Comparison of ENCODE assay signal across 10 mouse cellular contexts in genomic region chr11:68902823-68903222, GRCm38 (mm10). TPM values are rescaled to one million over a fixed set of nuclear protein-coding genes. Genes with fewer than 3 reads are reported as not detected.
DNase-seq lines count a peak whose midpoint lies in the region; ATAC-seq and TF ChIP-seq lines count a peak whose summit lies in the region.
"Had no signal": no experiment of that assay in that cellular context is flagged by ENCODE, and none has a peak within 500 bp of the region (broad histone marks: within the 10 kb centered on the region; RNA-seq: fewer than 3 reads in every experiment).

No protein-coding gene starts in this region.

- ATAC-seq in heart, embryonic 16.5 days (replicated peaks; ENCODE audit: extremely low read depth, insufficient read depth, low FRiP score): no peak
- ATAC-seq in hindbrain, embryonic 15.5 days (ENCODE audit: low FRiP score, low read depth): no peak
- no peak for ATAC-seq in midbrain, embryonic 14.5 days (ENCODE audit: low FRiP score, low TSS enrichment)

- intact Hi-C loops in heart, adult 2 months (cut with DNase I): no loop called here
- intact Hi-C loops in gastrocnemius, postnatal 36 days (cut with DNase I): loop anchor here (10.0 kb wide), 1 partner anchor 222 kb away; the partner anchor contains the start of genes 9130213A22Rik, Aloxe3 and Hes7

- H3K36me3 ChIP-seq in heart, embryonic 16.5 days (ENCODE audit: control insufficient read depth, insufficient read depth): peaks cover 34% of the 10 kb centered on the region
- peaks cover 17% of the 10 kb centered on the region for H3K36me3 ChIP-seq in heart, adult 2 months (ENCODE audit: control insufficient read depth, insufficient read depth, low read length)
- peaks cover 25 to 41% of the 10 kb centered on the region in 2 experiments for H3K36me3 ChIP-seq in MEL (ENCODE audit: control insufficient read depth in 1 of 2, insufficient read depth in 2 of 2, low read length in 2 of 2)
- peaks cover 46% of the 10 kb centered on the region for H3K36me3 ChIP-seq in hindbrain, embryonic 15.5 days
- H3K36me3 ChIP-seq in midbrain, embryonic 14.5 days (ENCODE audit: control insufficient read depth, insufficient read depth, low read length): peaks cover 51% of the 10 kb centered on the region

- no peak overlapping the region for H3K27ac ChIP-seq in heart, embryonic 16.5 days (ENCODE audit: low read length)
- no peak overlapping the region for H3K27ac ChIP-seq in heart, adult 2 months
- peak overlapping the region; percentile 81 for H3K27ac ChIP-seq in MEL (ENCODE audit: control insufficient read depth, low read depth, low read length)
- no peak overlapping the region for H3K27ac ChIP-seq in hindbrain, embryonic 15.5 days (replicated peaks)
- no peak overlapping the region for H3K27ac ChIP-seq in midbrain, embryonic 14.5 days (replicated peaks; ENCODE audit: low read depth, low read length)

- H3K4me1 ChIP-seq in heart, embryonic 16.5 days (ENCODE audit: control insufficient read depth, insufficient read depth, low read length): peaks cover 9% of the 10 kb centered on the region
- peaks cover 7% of the 10 kb centered on the region for H3K4me1 ChIP-seq in heart, adult 2 months (ENCODE audit: control insufficient read depth, insufficient read depth, low read length)
- peaks cover 0 to 43% of the 10 kb centered on the region in 2 experiments; a peak in 2 of 4 replicates for H3K4me1 ChIP-seq in MEL (ENCODE audit: control insufficient read depth in 1 of 2, insufficient read depth in 2 of 2, low read length in 2 of 2)
- H3K4me1 ChIP-seq in hindbrain, embryonic 15.5 days (replicated peaks): peaks cover 17% of the 10 kb centered on the region
- peaks cover 6% of the 10 kb centered on the region for H3K4me1 ChIP-seq in midbrain, embryonic 14.5 days (ENCODE audit: control insufficient read depth, insufficient read depth, low read length)

- DNase-seq in heart, adult 2 months: no peak
- DNase-seq in MEL (ENCODE audit: low read depth, low spot score): peak; percentile 54
- no peak for DNase-seq in midbrain, embryonic 14.5 days
- no peak for DNase-seq in layer of hippocampus, postnatal 10 days (ENCODE audit: low spot score in 2 of 2)
- no peak for DNase-seq in gastrocnemius, postnatal 36 days
- DNase-seq in urinary bladder, adult 2 months (ENCODE audit: low spot score): no peak
- DNase-seq: cerebellum, adult 11-12 months; kidney, postnatal 10 days had no signal

- TF ChIP-seq CTCF in heart, adult 2 months (IDR thresholded peaks at IDR 0.05): no peak
- TF ChIP-seq CTCF in MEL (IDR thresholded peaks at IDR 0.05 in 2 of 3, conservative IDR thresholded peaks at IDR 0.05 in 1 of 3; ENCODE audit: control insufficient read depth in 1 of 3, insufficient read depth in 1 of 3, low read depth in 2 of 3, low read length in 3 of 3, poor library complexity in 1 of 3, severe bottlenecking in 1 of 3): no peak

- no peak for TF ChIP-seq RAD21 in MEL (IDR thresholded peaks at IDR 0.05; ENCODE audit: low read depth, low read length)

- WGBS in heart, embryonic 16.5 days: 74% methylated on average over 5 of the region's 5 CpGs
- WGBS in heart, adult 2 months: 79% methylated on average over 5 of the region's 5 CpGs
- 82% methylated on average over 5 of the region's 5 CpGs for WGBS in hindbrain, embryonic 15.5 days
- WGBS in midbrain, embryonic 14.5 days: 88% methylated on average over 5 of the region's 5 CpGs

- H3K4me2 ChIP-seq in heart, embryonic 16.5 days (ENCODE audit: low read depth, low read length): peak overlapping the region; percentile 79
- peak overlapping the region; percentile 57 for H3K4me2 ChIP-seq in hindbrain, embryonic 15.5 days
- H3K4me2 ChIP-seq in midbrain, embryonic 14.5 days (ENCODE audit: low read length): peak overlapping the region; percentile 61

- H3K79me2 ChIP-seq in heart, adult 2 months (replicated peaks; ENCODE audit: control insufficient read depth, insufficient read depth, low read length): no peaks in the 10 kb centered on the region
- H3K79me2 ChIP-seq in MEL (ENCODE audit: control insufficient read depth, insufficient read depth, low read length, poor library complexity): peaks cover 22% of the 10 kb centered on the region

- peak overlapping the region; percentile 94 for H3K9ac ChIP-seq in heart, embryonic 16.5 days (ENCODE audit: low read length)
- no peak overlapping the region for H3K9ac ChIP-seq in heart, adult 2 months (ENCODE audit: low read depth, low read length)
- peak overlapping the region; percentile 92 for H3K9ac ChIP-seq in MEL (ENCODE audit: control insufficient read depth, low read depth, low read length, poor library complexity, severe bottlenecking)
- peak overlapping the region; percentile 83 for H3K9ac ChIP-seq in hindbrain, embryonic 15.5 days
- peak overlapping the region; percentile 95; the same call in 1 of the 2 replicates for H3K9ac ChIP-seq in midbrain, embryonic 14.5 days (replicated peaks; ENCODE audit: low read length)

- TF ChIP-seq POLR2A in heart, adult 2 months (IDR thresholded peaks at IDR 0.05; ENCODE audit: insufficient read depth, low read depth, low read length): no peak
- TF ChIP-seq POLR2A in MEL (IDR thresholded peaks at IDR 0.05; ENCODE audit: control insufficient read depth in 1 of 2, insufficient read depth in 1 of 2, low read depth in 1 of 2, low read length in 2 of 2, poor library complexity in 1 of 2): peak in 1 of 2 experiments; percentile 29; a peak in 1 of 4 replicates

- peaks cover 3% of the 10 kb centered on the region; the same call in 1 of the 2 replicates for H3K27me3 ChIP-seq in heart, embryonic 16.5 days (ENCODE audit: control insufficient read depth, insufficient read depth, low read length)
- H3K27me3 ChIP-seq in heart, adult 2 months (ENCODE audit: control insufficient read depth, insufficient read depth, low read length): no peaks in the 10 kb centered on the region
- H3K27me3 ChIP-seq in MEL (ENCODE audit: control insufficient read depth in 1 of 2, insufficient read depth in 2 of 2, low read length in 2 of 2): no peaks in the 10 kb centered on the region
- H3K27me3 ChIP-seq in hindbrain, embryonic 15.5 days: no peaks in the 10 kb centered on the region
- no peaks in the 10 kb centered on the region for H3K27me3 ChIP-seq in midbrain, embryonic 14.5 days (ENCODE audit: control insufficient read depth, insufficient read depth, low read length)

- H3K9me3 ChIP-seq in heart, embryonic 16.5 days (replicated peaks; ENCODE audit: control insufficient read depth, low read length): no peaks in the 10 kb centered on the region
- H3K9me3 ChIP-seq in MEL (replicated peaks; ENCODE audit: insufficient read depth, low read length): no peaks in the 10 kb centered on the region
- no peaks in the 10 kb centered on the region for H3K9me3 ChIP-seq in hindbrain, embryonic 15.5 days
- no peaks in the 10 kb centered on the region for H3K9me3 ChIP-seq in midbrain, embryonic 14.5 days (ENCODE audit: control insufficient read depth, low read length)

- peak overlapping the region; percentile 98 for H3K4me3 ChIP-seq in heart, embryonic 16.5 days (ENCODE audit: low read length)
- H3K4me3 ChIP-seq in heart, adult 2 months: no peak overlapping the region
- peak overlapping the region; percentile 84 to 88 for H3K4me3 ChIP-seq in MEL (ENCODE audit: control insufficient read depth in 1 of 2, insufficient read depth in 1 of 2, low read depth in 2 of 2, low read length in 2 of 2)
- H3K4me3 ChIP-seq in hindbrain, embryonic 15.5 days: peak overlapping the region; percentile 73
- H3K4me3 ChIP-seq in midbrain, embryonic 14.5 days (replicated peaks; ENCODE audit: low read depth, low read length): peak overlapping the region; percentile 94

- no peak for TF ChIP-seq EP300 in heart, adult 2 months (IDR thresholded peaks at IDR 0.05; ENCODE audit: insufficient read depth, low read depth, low read length)
- no peak for TF ChIP-seq EP300 in MEL (IDR thresholded peaks at IDR 0.05; ENCODE audit: low read depth in 1 of 2, low read length in 2 of 2)

RNA-seq across cellular contexts. Expression of gene Rpl26, which starts 1.4 kb away (rescaled TPM):
- 505 and 551 TPM in 2 replicates for polyA plus RNA-seq in heart, embryonic 16.5 days (2015; fragmentation: Nextera tagmentation; extraction: Ambion mirVana)
- 100 to 1,000 TPM; 648 to 707 TPM for total RNA-seq in heart, adult 2 months (2021)
- polyA plus RNA-seq in heart, adult 2 months (2012; rRNA removed): 494 and 639 TPM in 2 replicates
- 5,179 and 5,512 TPM in 2 replicates for total RNA-seq in MEL (2012; rRNA removed)
- polyA plus RNA-seq in MEL (2012; ENCODE audit: insufficient read depth in 1 of 2, insufficient read length in 2 of 2, low read depth in 1 of 2, low replicate concordance in 2 of 2, missing spikeins in 1 of 2): 1,000 to 10,000 TPM in 1 of 2 experiments, not detected in 1; 3,167 TPM
- 557 and 622 TPM in 2 replicates for polyA plus RNA-seq in hindbrain, embryonic 15.5 days (2015; fragmentation: Nextera tagmentation; extraction: Ambion mirVana)
- polyA plus RNA-seq in midbrain, embryonic 14.5 days (2014; fragmentation: Nextera tagmentation; extraction: Ambion mirVana): 670 and 732 TPM in 2 replicates
- 100 to 1,000 TPM; 734 to 739 TPM for total RNA-seq in layer of hippocampus, postnatal 10 days (2021)
- 100 to 1,000 TPM; 536 to 627 TPM for total RNA-seq in gastrocnemius, postnatal 36 days (2021)
- 3,701 and 3,960 TPM in 2 replicates for polyA plus RNA-seq in urinary bladder, adult 2 months (2012; rRNA removed)

RNA-seq across cellular contexts. Expression of gene Rnf222, which starts 14.5 kb away (rescaled TPM):
- polyA plus RNA-seq in heart, embryonic 16.5 days (2015; fragmentation: Nextera tagmentation; extraction: Ambion mirVana): 0.09 and 0.13 TPM in 2 replicates
- total RNA-seq in heart, adult 2 months (2021): under 1 TPM; 0.07 to 0.13 TPM
- polyA plus RNA-seq in heart, adult 2 months (2012; rRNA removed): 0.12 TPM in 2 replicates
- 0.23 TPM in 2 replicates for total RNA-seq in MEL (2012; rRNA removed)
- under 1 TPM in 1 of 2 experiments, not detected in 1; 0.28 TPM for polyA plus RNA-seq in MEL (2012; ENCODE audit: insufficient read depth in 1 of 2, insufficient read length in 2 of 2, low read depth in 1 of 2, low replicate concordance in 2 of 2, missing spikeins in 1 of 2)
- polyA plus RNA-seq in hindbrain, embryonic 15.5 days (2015; fragmentation: Nextera tagmentation; extraction: Ambion mirVana): not detected in 2 replicates
- not detected in 2 replicates for polyA plus RNA-seq in midbrain, embryonic 14.5 days (2014; fragmentation: Nextera tagmentation; extraction: Ambion mirVana)
- not detected for total RNA-seq in layer of hippocampus, postnatal 10 days (2021)
- total RNA-seq in gastrocnemius, postnatal 36 days (2021): not detected
- polyA plus RNA-seq in urinary bladder, adult 2 months (2012; rRNA removed): 0.01 TPM in 1 of 2 replicates, not detected in the other

RNA-seq across cellular contexts. Expression of gene Odf4, which starts 24.1 kb away (rescaled TPM):
- not detected in 2 replicates for polyA plus RNA-seq in heart, embryonic 16.5 days (2015; fragmentation: Nextera tagmentation; extraction: Ambion mirVana)
- not detected for total RNA-seq in heart, adult 2 months (2021)
- 0.25 and 0.41 TPM in 2 replicates for polyA plus RNA-seq in heart, adult 2 months (2012; rRNA removed)
- not detected in 2 replicates for total RNA-seq in MEL (2012; rRNA removed)
- polyA plus RNA-seq in MEL (2012; ENCODE audit: insufficient read depth in 1 of 2, insufficient read length in 2 of 2, low read depth in 1 of 2, low replicate concordance in 2 of 2, missing spikeins in 1 of 2): not detected
- polyA plus RNA-seq in hindbrain, embryonic 15.5 days (2015; fragmentation: Nextera tagmentation; extraction: Ambion mirVana): 0.60 and 1.2 TPM in 2 replicates
- 0.53 and 1.1 TPM in 2 replicates for polyA plus RNA-seq in midbrain, embryonic 14.5 days (2014; fragmentation: Nextera tagmentation; extraction: Ambion mirVana)
- total RNA-seq in layer of hippocampus, postnatal 10 days (2021): under 1 TPM; 0.45 to 0.62 TPM
- not detected for total RNA-seq in gastrocnemius, postnatal 36 days (2021)
- polyA plus RNA-seq in urinary bladder, adult 2 months (2012; rRNA removed): not detected in 2 replicates

RNA-seq across cellular contexts. Expression of gene Ndel1, which starts 31.2 kb away (rescaled TPM):
- polyA plus RNA-seq in heart, embryonic 16.5 days (2015; fragmentation: Nextera tagmentation; extraction: Ambion mirVana): 75.4 and 79.4 TPM in 2 replicates
- 10 to 100 TPM; 60.4 to 63.7 TPM for total RNA-seq in heart, adult 2 months (2021)
- polyA plus RNA-seq in heart, adult 2 months (2012; rRNA removed): 45.5 and 64.1 TPM in 2 replicates
- 59.6 and 70.7 TPM in 2 replicates for total RNA-seq in MEL (2012; rRNA removed)
- 10 to 100 TPM; 55.0 to 61.2 TPM for polyA plus RNA-seq in MEL (2012; ENCODE audit: insufficient read depth in 1 of 2, insufficient read length in 2 of 2, low read depth in 1 of 2, low replicate concordance in 2 of 2, missing spikeins in 1 of 2)
- 103 and 105 TPM in 2 replicates for polyA plus RNA-seq in hindbrain, embryonic 15.5 days (2015; fragmentation: Nextera tagmentation; extraction: Ambion mirVana)
- polyA plus RNA-seq in midbrain, embryonic 14.5 days (2014; fragmentation: Nextera tagmentation; extraction: Ambion mirVana): 67.4 and 86.3 TPM in 2 replicates
- total RNA-seq in layer of hippocampus, postnatal 10 days (2021): 10 to 100 TPM; 82.4 to 87.0 TPM
- 10 to 100 TPM; 70.0 to 81.9 TPM for total RNA-seq in gastrocnemius, postnatal 36 days (2021)
- 68.6 and 78.7 TPM in 2 replicates for polyA plus RNA-seq in urinary bladder, adult 2 months (2012; rRNA removed)

RNA-seq across cellular contexts. Expression of gene Arhgef15, which starts 54.5 kb away (rescaled TPM):
- polyA plus RNA-seq in heart, embryonic 16.5 days (2015; fragmentation: Nextera tagmentation; extraction: Ambion mirVana): 13.1 and 15.4 TPM in 2 replicates
- 10 to 100 TPM; 27.8 to 28.5 TPM for total RNA-seq in heart, adult 2 months (2021)
- 52.9 and 77.3 TPM in 2 replicates for polyA plus RNA-seq in heart, adult 2 months (2012; rRNA removed)
- total RNA-seq in MEL (2012; rRNA removed): 0.23 TPM in 1 of 2 replicates, not detected in the other
- polyA plus RNA-seq in MEL (2012; ENCODE audit: insufficient read depth in 1 of 2, insufficient read length in 2 of 2, low read depth in 1 of 2, low replicate concordance in 2 of 2, missing spikeins in 1 of 2): under 1 TPM in 1 of 2 experiments, not detected in 1; 0.74 TPM
- 21.8 and 25.3 TPM in 2 replicates for polyA plus RNA-seq in hindbrain, embryonic 15.5 days (2015; fragmentation: Nextera tagmentation; extraction: Ambion mirVana)
- 19.3 and 19.5 TPM in 2 replicates for polyA plus RNA-seq in midbrain, embryonic 14.5 days (2014; fragmentation: Nextera tagmentation; extraction: Ambion mirVana)
- total RNA-seq in layer of hippocampus, postnatal 10 days (2021): 10 to 100 TPM; 12.2 to 17.4 TPM
- 1 to 10 TPM; 6.9 to 7.8 TPM for total RNA-seq in gastrocnemius, postnatal 36 days (2021)
- 7.9 and 10.6 TPM in 2 replicates for polyA plus RNA-seq in urinary bladder, adult 2 months (2012; rRNA removed)
